Mouse (Mus musculus) frontal cortex, postnatal 10 days (tissue): ENCODE results near the gene Gstt4.
"Not testable (repeated sequence)": the region's sequence is repeated elsewhere in the genome, so short reads cannot be mapped to it uniquely, and the experiment has no call there.

Source experiments
- DNase-seq, 2 experiments: peaks; one replicate each; pipeline ENCODE4 v3.0.0; 2022; ENCODE audit warnings: low spot score in 2 of 2, mixed read lengths in 1 of 2

Gstt4 gene

GRCm38 (mm10) chr10:75822443-75822842 is at the start of gene Gstt4:
Gene Gstt4, minus strand, starts transcription at chr10:75822543.
- no peak for DNase-seq

- no peak for DNase-seq
Observed at GRCm38 (mm10) chr10:75861587-75861986, 39.2 kb upstream of the Gstt4 start.

- no peak for DNase-seq
Observed at GRCm38 (mm10) chr10:75860746-75861145, 38.4 kb upstream of the Gstt4 start.

- peak; percentile 71 to 86 for DNase-seq
Observed at GRCm38 (mm10) chr10:75859786-75860470, 37.6 kb upstream of the Gstt4 start, which contains the start of gene Mif. Gene Mif, minus strand, starts transcription at chr10:75860240.

- DNase-seq = peak; percentile 37 to 52
Observed at GRCm38 (mm10) chr10:75859107-75859746, 36.9 kb upstream of the Gstt4 start.

GRCm38 (mm10) chr10:75857598-75857997 is 35.3 kb upstream of the Gstt4 start:
- no peak for DNase-seq

GRCm38 (mm10) chr10:75856976-75857375 is 34.6 kb upstream of the Gstt4 start:
- DNase-seq = no peak

- DNase-seq = no peak
Observed at GRCm38 (mm10) chr10:75856155-75856907, 34.0 kb upstream of the Gstt4 start.

GRCm38 (mm10) chr10:75855416-75855981 is 33.2 kb upstream of the Gstt4 start:
- no peak for DNase-seq

GRCm38 (mm10) chr10:75854791-75855190 is 32.4 kb upstream of the Gstt4 start:
- no peak for DNase-seq

GRCm38 (mm10) chr10:75854096-75854495 is 31.8 kb upstream of the Gstt4 start:
- no peak for DNase-seq

GRCm38 (mm10) chr10:75853452-75853851 is 31.1 kb upstream of the Gstt4 start:
- peak; percentile 51 to 79 for DNase-seq

- no peak for DNase-seq
Observed at GRCm38 (mm10) chr10:75852539-75853125, 30.3 kb upstream of the Gstt4 start.

- DNase-seq = no peak
Observed at GRCm38 (mm10) chr10:75851681-75852080, 29.3 kb upstream of the Gstt4 start.

GRCm38 (mm10) chr10:75851076-75851475 is 28.7 kb upstream of the Gstt4 start:
- DNase-seq = no peak

- no peak for DNase-seq
Observed at GRCm38 (mm10) chr10:75848382-75848781, 26.0 kb upstream of the Gstt4 start.

- DNase-seq = no peak
Observed at GRCm38 (mm10) chr10:75845306-75845930, 23.1 kb upstream of the Gstt4 start.

GRCm38 (mm10) chr10:75844800-75845199 is 22.5 kb upstream of the Gstt4 start:
- no peak for DNase-seq

- not testable (repeated sequence) for DNase-seq
Observed at GRCm38 (mm10) chr10:75843898-75844297, 21.6 kb upstream of the Gstt4 start.

GRCm38 (mm10) chr10:75839092-75839491 is 16.7 kb upstream of the Gstt4 start:
- no peak for DNase-seq

GRCm38 (mm10) chr10:75837248-75837759 is 15.0 kb upstream of the Gstt4 start, which contains the start of gene Gstt2:
Gene Gstt2, minus strand, starts transcription at chr10:75837424.
- peak; percentile 83 to 89 for DNase-seq
